Mouse (Mus musculus) cerebellum, adult 11 months (tissue): ENCODE measurements at regions not wholly inside any gene's neighbourhood (a gene's known extent, or its start where the extent isn't known, plus 50 kb on each side); places are given as distances from the start of the nearest gene placed in this dataset.

Source experiments
- DNase-seq: peaks from one replicate; pipeline ENCODE4 v3.0.0; 2022

GRCm38 (mm10) chr5:118502991-118503390, 57.5 kb upstream of the Med13l start:
- no peak for DNase-seq

GRCm38 (mm10) chr5:118504170-118504569, 56.3 kb upstream of the Med13l start:
- no peak for DNase-seq

- no peak for DNase-seq
Measured at GRCm38 (mm10) chr5:118504926-118505325, 55.6 kb upstream of the Med13l start.

GRCm38 (mm10) chr5:118509871-118510270, 50.6 kb upstream of the Med13l start:
- no peak for DNase-seq
